Mouse (Mus musculus) common myeloid progenitor, adult 5-6 weeks (primary cell): ENCODE data around the gene Nfatc3. TPM values are rescaled to one million over a fixed set of nuclear protein-coding genes. Genes with fewer than 3 reads are reported as not detected.

Experiments
- ATAC-seq: replicated peaks from 2 replicates; pipeline ENCODE4 v1.8.0; 2016; ENCODE audit warnings: low read depth, mild to moderate bottlenecking, moderate TSS enrichment, inconsistent platforms; ENCODE audit not compliant: poor library complexity, severe bottlenecking
- total RNA-seq: library from RNA; stranded (forward); fragments of 200-1000, 187-1606 nt; gene quantifications from 2 replicates; pipeline ENCODE4 v1.2.3, GENCODE M21; 2017

The Nfatc3 gene
- total RNA-seq, 1 experiment from 2014 or later: 47.8 TPM

DNA sequence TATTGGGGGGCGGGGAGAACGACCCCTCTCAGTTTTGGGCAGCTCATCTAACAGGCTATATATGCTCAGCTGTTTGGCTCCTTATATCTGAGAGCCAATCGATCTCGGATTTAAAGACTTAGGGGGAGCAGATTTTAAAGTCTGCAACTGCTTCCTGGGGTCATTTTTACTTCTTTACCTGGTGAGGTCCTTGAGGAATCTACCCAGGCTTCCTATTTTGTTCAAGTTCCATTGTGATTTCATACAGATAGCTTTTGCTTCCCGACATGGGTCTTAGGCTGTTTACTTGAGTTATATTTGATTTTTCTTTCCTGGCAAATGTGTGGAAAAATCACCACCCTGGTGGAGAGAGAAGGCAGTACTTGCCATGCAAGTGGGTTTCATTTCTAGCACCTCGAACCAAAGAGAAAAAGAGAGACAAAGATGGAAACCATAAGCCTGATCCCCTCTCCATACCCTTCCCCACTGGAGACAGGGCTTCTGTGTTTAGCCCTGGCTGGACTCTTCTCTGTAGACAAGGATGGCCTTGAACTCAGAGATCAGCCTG, 111.4 kb downstream of the Nfatc3 start:
- no peak for ATAC-seq

DNA sequence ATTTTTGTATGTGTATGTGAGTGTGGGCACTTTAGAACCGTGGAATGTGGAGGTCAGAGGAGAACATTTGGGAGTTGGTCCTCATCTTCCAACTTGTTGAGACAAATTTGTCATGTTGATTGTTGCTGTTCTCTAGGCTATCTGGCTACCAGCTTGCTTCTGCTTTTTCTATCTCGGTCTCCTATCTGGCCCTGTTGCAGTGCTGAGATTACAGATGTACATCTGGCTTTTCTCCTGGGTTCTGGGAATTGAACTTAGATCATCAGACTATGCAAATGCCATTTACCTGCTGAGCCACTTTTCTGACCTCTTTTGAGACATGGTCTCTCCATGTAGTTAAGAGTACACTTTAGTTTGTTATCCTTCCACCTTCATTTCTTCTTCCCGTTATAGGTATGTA, 114.9 kb downstream of the Nfatc3 start:
- no peak for ATAC-seq

DNA sequence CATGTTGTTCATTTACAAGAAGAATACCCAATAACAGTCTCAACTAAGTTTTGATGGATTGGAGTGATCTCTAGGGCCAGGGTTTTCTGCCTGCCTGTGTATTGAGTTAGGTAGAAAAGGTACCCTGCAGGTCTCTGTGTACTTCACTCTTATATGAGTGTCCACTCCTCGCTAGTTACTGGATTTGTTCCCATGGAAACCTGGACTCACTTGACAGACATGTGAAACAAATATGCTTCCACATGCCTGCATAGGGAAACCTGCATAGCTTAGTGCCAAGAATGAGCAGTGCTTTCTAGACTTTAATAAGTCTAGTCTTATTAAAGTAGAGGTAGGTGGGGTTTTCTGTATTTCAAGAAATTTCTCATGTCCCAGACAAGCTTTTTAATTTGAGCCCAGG, 118.3 kb downstream of the Nfatc3 start:
- no peak for ATAC-seq

DNA sequence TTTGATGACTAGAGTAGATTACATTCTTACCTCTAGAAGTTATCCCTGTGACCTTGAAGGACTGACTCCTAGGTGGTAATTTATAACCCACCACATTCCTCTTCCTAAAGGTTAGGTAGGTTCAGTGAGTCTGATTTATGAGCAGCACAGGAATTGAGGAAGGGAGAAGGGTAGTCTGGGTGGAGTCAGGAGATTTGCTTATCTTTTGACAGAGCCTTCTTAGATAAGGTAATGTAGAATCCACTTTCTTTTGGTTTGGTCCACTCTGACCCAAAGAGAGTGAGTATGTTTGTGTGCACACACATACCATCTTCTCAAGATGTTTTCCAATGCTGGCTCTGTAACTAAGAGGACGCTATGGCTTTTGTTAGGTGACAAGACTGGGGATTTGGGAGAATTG, 119.0 kb downstream of the Nfatc3 start:
- ATAC-seq: no peak

DNA sequence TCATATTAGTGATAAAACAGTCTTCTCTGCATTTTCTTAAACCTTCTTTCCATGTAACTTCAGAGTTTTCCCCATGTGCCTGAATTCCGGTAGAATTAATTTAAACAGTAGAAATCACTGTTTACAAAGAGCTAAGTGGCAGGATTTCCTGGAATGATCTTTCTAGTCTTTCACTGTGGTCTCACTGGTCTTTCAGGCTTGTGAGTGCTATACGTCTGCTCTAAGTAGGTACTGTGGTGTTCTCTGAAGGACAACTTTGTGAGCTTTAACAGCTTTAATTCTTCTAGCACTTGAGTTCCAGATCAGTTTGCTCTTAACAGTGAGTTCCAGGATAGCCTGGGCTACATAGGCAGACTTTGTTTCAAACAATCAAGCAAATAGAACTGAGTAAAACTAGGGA, 119.8 kb downstream of the Nfatc3 start:
- ATAC-seq: no peak

Other genes with a start within 250 kb of the Nfatc3 start
- 9.4 and 13.4 TPM in 2 replicates for gene Ranbp10, start 231.5 kb upstream of the Nfatc3 start, total RNA-seq
- not detected in 2 replicates for gene Tsnaxip1, start 231.1 kb upstream of the Nfatc3 start, total RNA-seq
- 13.4 and 16.9 TPM in 2 replicates for gene Cenpt, start 205.6 kb upstream of the Nfatc3 start, total RNA-seq
- 23.6 and 24.3 TPM in 2 replicates for gene Thap11, start 203.7 kb upstream of the Nfatc3 start, total RNA-seq
- gene Nutf2, start 198.3 kb upstream of the Nfatc3 start, total RNA-seq: 50.5 and 55.0 TPM in 2 replicates
- gene Edc4, start 178.0 kb upstream of the Nfatc3 start, total RNA-seq: 32.8 and 39.7 TPM in 2 replicates
- gene Nrn1l, start 165.3 kb upstream of the Nfatc3 start, total RNA-seq: not detected in 2 replicates
- gene Pskh1, start 158.4 kb upstream of the Nfatc3 start, total RNA-seq: 15.6 and 23.7 TPM in 2 replicates
- gene Ctrl, start 125.0 kb upstream of the Nfatc3 start, total RNA-seq: 0.14 and 2.7 TPM in 2 replicates
- 51.3 and 62.1 TPM in 2 replicates for gene Psmb10, start 120.4 kb upstream of the Nfatc3 start, total RNA-seq
- gene Lcat, start 115.5 kb upstream of the Nfatc3 start, total RNA-seq: 0.32 and 1.4 TPM in 2 replicates
- 1.9 and 8.1 TPM in 2 replicates for gene Slc12a4, start 92.7 kb upstream of the Nfatc3 start, total RNA-seq
- not detected in 2 replicates for gene Dpep3, start 79.4 kb upstream of the Nfatc3 start, total RNA-seq
- gene Dus2, start 67.5 kb upstream of the Nfatc3 start, total RNA-seq: 9.7 and 17.6 TPM in 2 replicates
- 0.41 TPM in 1 of 2 replicates, not detected in the other for gene Dpep2nb, start 52.9 kb upstream of the Nfatc3 start, total RNA-seq
- gene Ddx28, start 47.0 kb upstream of the Nfatc3 start, total RNA-seq: 8.7 and 12.3 TPM in 2 replicates
- gene Esrp2, start 78.1 kb downstream of the Nfatc3 start, total RNA-seq: not detected in 2 replicates
- gene Pla2g15, start 91.6 kb downstream of the Nfatc3 start, total RNA-seq: 11.2 and 13.3 TPM in 2 replicates
- 24.0 and 28.2 TPM in 2 replicates for gene Slc7a6, start 110.0 kb downstream of the Nfatc3 start, total RNA-seq
- gene Slc7a6os, start 152.1 kb downstream of the Nfatc3 start, total RNA-seq: 36.8 and 50.1 TPM in 2 replicates
- gene Prmt7, start 152.1 kb downstream of the Nfatc3 start, total RNA-seq: 44.0 and 51.4 TPM in 2 replicates